Mouse (Mus musculus) megakaryocyte-erythroid progenitor cell, adult 5-6 weeks (primary cell): ENCODE data around the gene Olfr58. TPM values are rescaled to one million over a fixed set of nuclear protein-coding genes. Genes with fewer than 3 reads are reported as not detected.
"Not testable (repeated sequence)": the region's sequence is repeated elsewhere in the genome, so short reads cannot be mapped to it uniquely, and the experiment has no call there.

Source experiments
- ATAC-seq: replicated peaks from 2 replicates; pipeline ENCODE4 v1.8.0; 2016; ENCODE audit warnings: mild to moderate bottlenecking, inconsistent platforms; ENCODE audit not compliant: severe bottlenecking, poor library complexity, low FRiP score, low TSS enrichment
- total RNA-seq, 2 experiments: library from RNA; stranded (forward) in 1 of 2; stranded (reverse) in 1 of 2; fragments of 200-1000, 215-1000 nt in 1 of 2; fragments of >200 nt in 1 of 2; fragmentation: Nextera tagmentation in 1 of 2; gene quantifications; 2 replicates each; pipeline ENCODE4 v1.2.3; 2014 to 2017

The Olfr58 gene
- total RNA-seq (2014; fragmentation: Nextera tagmentation) = not detected in 2 replicates
- total RNA-seq (2017) = not detected in 2 replicates

DNA sequence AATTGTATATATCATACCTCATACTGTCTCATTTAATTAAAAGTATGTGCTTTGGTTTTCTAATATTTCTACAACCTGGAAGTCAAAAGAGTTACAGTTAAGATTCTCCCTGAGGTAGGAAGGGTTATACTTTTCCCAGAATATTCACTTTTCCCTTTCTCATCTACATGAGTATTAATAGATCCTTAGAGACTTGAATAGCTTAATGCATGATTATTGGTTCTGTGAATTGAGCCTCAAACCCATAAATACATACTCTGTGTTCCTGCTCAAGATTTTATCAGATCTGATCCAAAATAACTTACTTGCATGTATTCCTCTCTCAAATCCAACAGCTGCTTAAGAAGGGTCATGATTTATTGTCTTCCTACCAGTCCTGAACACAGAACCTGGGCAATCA, at the start of gene Olfr58:
Gene Olfr58, plus strand, starts transcription at position 301 of the 400 bp plus-strand sequence.
- ATAC-seq = no peak

DNA sequence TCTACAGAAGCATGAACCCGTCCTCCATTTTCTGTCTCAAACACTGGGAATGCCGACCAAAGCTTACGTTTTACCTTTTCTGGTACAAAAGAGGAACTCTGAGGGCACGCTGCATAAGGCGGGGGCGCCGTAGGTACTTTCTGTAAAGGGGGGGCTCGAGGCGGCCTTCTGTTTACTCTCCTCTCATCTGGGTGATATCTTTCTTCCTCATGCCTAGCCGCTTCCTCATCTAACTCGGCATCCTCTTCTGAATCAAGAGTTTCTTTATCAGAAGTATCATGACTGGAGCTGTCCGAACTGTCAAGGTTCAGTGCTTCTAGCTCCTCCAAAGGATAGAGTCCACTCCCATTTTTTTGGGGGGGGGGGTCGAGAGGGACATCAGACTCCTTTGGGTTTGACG, 10.9 kb upstream of the Olfr58 start:
- no peak for ATAC-seq

DNA sequence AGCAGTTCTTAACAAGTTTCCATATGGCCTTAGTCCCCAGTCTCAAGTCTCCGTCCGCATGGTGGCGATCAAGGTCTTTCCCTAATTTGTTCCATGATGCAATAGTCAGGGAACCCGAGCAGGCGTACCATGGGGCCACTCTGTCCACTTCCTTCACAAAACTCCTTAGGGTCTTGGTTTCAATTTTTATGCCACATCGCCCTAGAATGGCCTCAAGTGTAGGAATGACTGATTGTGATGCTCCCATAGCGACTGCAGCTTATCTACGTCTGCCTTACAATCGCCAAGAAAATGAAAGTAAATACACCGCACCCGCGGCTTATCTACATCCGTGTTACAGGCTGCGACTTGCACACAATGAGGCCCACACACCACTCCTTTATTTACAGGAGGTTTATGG, 10.4 kb upstream of the Olfr58 start:
- no peak for ATAC-seq

DNA sequence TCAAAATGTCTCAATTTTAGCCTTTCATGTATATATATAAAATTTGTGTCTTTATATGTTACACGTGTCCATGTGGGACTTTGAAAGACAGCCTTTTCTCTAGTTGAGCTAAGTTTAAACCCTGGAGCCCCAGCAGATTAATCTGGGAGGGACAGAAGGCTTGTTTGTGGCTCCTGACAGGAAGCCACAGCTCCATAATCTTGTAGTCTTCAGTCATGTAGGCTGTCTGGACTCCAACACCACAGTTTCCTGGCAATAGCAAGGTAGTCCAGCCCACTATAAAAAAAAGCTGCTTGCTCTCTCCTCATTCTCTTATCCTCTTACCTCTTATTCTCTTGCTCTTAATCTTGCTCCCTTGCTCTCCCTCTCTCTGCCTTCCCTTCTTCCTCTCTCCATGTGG, 22.9 kb downstream of the Olfr58 start:
- no peak for ATAC-seq

DNA sequence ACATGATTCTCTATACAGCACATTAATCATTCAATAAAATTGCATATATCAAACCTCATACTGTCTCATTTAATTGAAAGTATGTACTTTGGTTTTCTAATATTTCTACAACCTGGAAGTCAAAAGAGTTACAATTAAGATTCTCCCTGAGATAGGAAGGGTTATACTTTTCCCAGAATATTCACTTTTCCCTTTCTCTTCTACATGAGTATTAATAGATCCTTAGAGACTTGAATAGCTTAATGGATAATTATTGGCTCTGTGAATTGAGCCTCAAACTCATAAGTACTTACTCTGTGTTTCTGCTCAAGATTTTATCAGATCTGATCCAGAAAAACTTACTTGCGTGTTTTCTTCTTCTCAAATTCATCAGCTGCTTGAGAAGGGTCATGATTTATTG, 24.5 kb downstream of the Olfr58 start, which contains the start of gene Olfr859:
Gene Olfr859, plus strand, starts transcription at position 301 of the 400 bp plus-strand sequence.
- ATAC-seq = not testable (repeated sequence)

Other genes starting within 250 kb of the Olfr58 start
- gene Olfr853, start 239.2 kb upstream of the Olfr58 start, total RNA-seq (2014; fragmentation: Nextera tagmentation) = not detected in 2 replicates
- gene Olfr853, start 239.2 kb upstream of the Olfr58 start, total RNA-seq (2017) = not detected in 2 replicates
- not detected in 2 replicates for gene Olfr854, start 212.9 kb upstream of the Olfr58 start, total RNA-seq (2014; fragmentation: Nextera tagmentation)
- gene Olfr854, start 212.9 kb upstream of the Olfr58 start, total RNA-seq (2017) = not detected in 2 replicates
- not detected in 2 replicates for gene Olfr855, start 197.7 kb upstream of the Olfr58 start, total RNA-seq (2014; fragmentation: Nextera tagmentation)
- not detected in 2 replicates for gene Olfr855, start 197.7 kb upstream of the Olfr58 start, total RNA-seq (2017)
- gene Zfp317, start 158.2 kb upstream of the Olfr58 start, total RNA-seq (2014; fragmentation: Nextera tagmentation) = 31.6 and 34.7 TPM in 2 replicates
- gene Zfp317, start 158.2 kb upstream of the Olfr58 start, total RNA-seq (2017) = 25.7 and 34.5 TPM in 2 replicates
- not detected in 2 replicates for gene Olfr857, start 70.8 kb upstream of the Olfr58 start, total RNA-seq (2014; fragmentation: Nextera tagmentation)
- gene Olfr857, start 70.8 kb upstream of the Olfr58 start, total RNA-seq (2017) = not detected in 2 replicates
- not detected in 2 replicates for gene Olfr859, start 24.6 kb downstream of the Olfr58 start, total RNA-seq (2014; fragmentation: Nextera tagmentation)
- gene Olfr859, start 24.6 kb downstream of the Olfr58 start, total RNA-seq (2017) = not detected in 2 replicates
- gene Olfr860, start 69.5 kb downstream of the Olfr58 start, total RNA-seq (2014; fragmentation: Nextera tagmentation) = not detected in 2 replicates
- gene Olfr860, start 69.5 kb downstream of the Olfr58 start, total RNA-seq (2017) = not detected in 2 replicates
- gene Olfr862, start 107.7 kb downstream of the Olfr58 start, total RNA-seq (2014; fragmentation: Nextera tagmentation) = not detected in 2 replicates
- not detected in 2 replicates for gene Olfr862, start 107.7 kb downstream of the Olfr58 start, total RNA-seq (2017)
- not detected in 2 replicates for gene Olfr77, start 136.6 kb downstream of the Olfr58 start, total RNA-seq (2014; fragmentation: Nextera tagmentation)
- 0.15 and 0.42 TPM in 2 replicates for gene Olfr77, start 136.6 kb downstream of the Olfr58 start, total RNA-seq (2017)
- gene Olfr866, start 247.8 kb downstream of the Olfr58 start, total RNA-seq (2014; fragmentation: Nextera tagmentation) = not detected in 2 replicates
- not detected in 2 replicates for gene Olfr866, start 247.8 kb downstream of the Olfr58 start, total RNA-seq (2017)